Mouse (Mus musculus) ovary, adult 2 months (tissue): ENCODE results near the gene Rpn1. TPM values are rescaled to one million over a fixed set of nuclear protein-coding genes. Genes with fewer than 3 reads are reported as not detected.

ENCODE experiments used
- polyA plus RNA-seq: library from polyadenylated mRNA; depleted of rRNA; stranded (reverse); fragments of >200 nt; gene quantifications from 2 replicates; pipeline ENCODE4 v1.2.3, GENCODE M21; 2012; rRNA removed

Rpn1 gene
- 296 and 307 TPM in 2 replicates for polyA plus RNA-seq

GRCm38 (mm10) chr6:88084278-88085151 lies at the start of gene Rpn1:
Gene Rpn1 (plus strand): TSS chr6:88084482.

GRCm38 (mm10) chr6:88044577-88045405 lies 39.5 kb upstream of the Rpn1 start, which contains the start of gene Rab7:
Gene Rab7 (minus strand): TSS chr6:88045270.

Other genes with a start within 250 kb of the Rpn1 start
- gene Gm45140, start 248.7 kb upstream of the Rpn1 start, polyA plus RNA-seq: 0.64 and 1.2 TPM in 2 replicates
- gene Isy1, start 245.7 kb upstream of the Rpn1 start, polyA plus RNA-seq: 7.6 and 12.7 TPM in 2 replicates
- 213 and 251 TPM in 2 replicates for gene Cnbp, start 233.4 kb upstream of the Rpn1 start, polyA plus RNA-seq
- 38.9 and 45.7 TPM in 2 replicates for gene Copg1, start 196.7 kb upstream of the Rpn1 start, polyA plus RNA-seq
- gene Hmces, start 170.5 kb upstream of the Rpn1 start, polyA plus RNA-seq: 32.0 and 38.1 TPM in 2 replicates
- gene H1fx, start 102.8 kb upstream of the Rpn1 start, polyA plus RNA-seq: 72.3 and 74.1 TPM in 2 replicates
- 104 and 150 TPM in 2 replicates for gene Rab7, start 39.2 kb upstream of the Rpn1 start, polyA plus RNA-seq
- 76.8 and 131 TPM in 2 replicates for gene Gata2, start 109.4 kb downstream of the Rpn1 start, polyA plus RNA-seq
- not detected in 2 replicates for gene Dnajb8, start 137.8 kb downstream of the Rpn1 start, polyA plus RNA-seq